Mouse (Mus musculus): ENCODE measurements around the gene Rexo1. TPM values are rescaled to one million over a fixed set of nuclear protein-coding genes. Genes with fewer than 3 reads are reported as not detected.

Gene Rexo1
- total RNA-seq, 2 experiments from 2014 or later, result 9.8 to 10.4 TPM

GRCm38 (mm10) chr10:80543873-80544272 is 17.5 kb downstream of the Rexo1 start:
- intact Hi-C loops (cut with DNase I), result no loop called here
- no peak for TF ChIP-seq CTCF (IDR thresholded peaks at IDR 0.05)
- no peak for DNase-seq
- Histone ChIP-seq H3K4me3 (no peak overlapping the region), H3K27ac (no peak overlapping the region)

- TF ChIP-seq CTCF (IDR thresholded peaks at IDR 0.05), result no peak
- no peak overlapping the region for H3K4me3 ChIP-seq
- H3K27ac ChIP-seq, result no peak overlapping the region
- intact Hi-C loops (cut with DNase I), result no loop called here
- DNase-seq, result no peak
Observed at GRCm38 (mm10) chr10:80539493-80539892, 21.9 kb downstream of the Rexo1 start.

GRCm38 (mm10) chr10:80538710-80539394 is 22.5 kb downstream of the Rexo1 start, which contains the start of gene Atp8b3:
Gene Atp8b3 (minus strand): TSS chr10:80539124.
- intact Hi-C loops (cut with DNase I), result no loop called here
- Histone ChIP-seq H3K4me3 (peak within 1 kb of the TSS; percentile 46), H3K27ac (no peak within 1 kb of the TSS)
- peak; percentile 86 for DNase-seq
- TF ChIP-seq CTCF (IDR thresholded peaks at IDR 0.05), result no peak

- intact Hi-C loops (cut with DNase I), result no loop called here
- no peak for TF ChIP-seq CTCF (IDR thresholded peaks at IDR 0.05)
- DNase-seq, result no peak
- Histone ChIP-seq H3K4me3 (no peak overlapping the region), H3K27ac (no peak overlapping the region)
Observed at GRCm38 (mm10) chr10:80538180-80538579, 23.2 kb downstream of the Rexo1 start.

- intact Hi-C loops (cut with DNase I), result no loop called here
- no peak overlapping the region for H3K27ac ChIP-seq
- H3K4me3 ChIP-seq, result no peak overlapping the region
- no peak for TF ChIP-seq CTCF (IDR thresholded peaks at IDR 0.05)
- no peak for DNase-seq
Observed at GRCm38 (mm10) chr10:80535711-80536110, 25.6 kb downstream of the Rexo1 start.

- Histone ChIP-seq H3K27ac (no peak overlapping the region), H3K4me3 (no peak overlapping the region)
- no peak for TF ChIP-seq CTCF (IDR thresholded peaks at IDR 0.05)
- no peak for DNase-seq
- intact Hi-C loops (cut with DNase I), result no loop called here
Observed at GRCm38 (mm10) chr10:80535071-80535470, 26.3 kb downstream of the Rexo1 start.

- TF ChIP-seq CTCF (IDR thresholded peaks at IDR 0.05), result no peak
- no peak for DNase-seq
- Histone ChIP-seq H3K27ac (no peak overlapping the region), H3K4me3 (no peak overlapping the region)
- intact Hi-C loops (cut with DNase I), result no loop called here
Observed at GRCm38 (mm10) chr10:80533704-80534103, 27.7 kb downstream of the Rexo1 start.

GRCm38 (mm10) chr10:80532783-80533182 is 28.6 kb downstream of the Rexo1 start:
- H3K27ac ChIP-seq, result no peak overlapping the region
- intact Hi-C loops (cut with DNase I), result no loop called here

GRCm38 (mm10) chr10:80526172-80526571 is 35.2 kb downstream of the Rexo1 start:
- H3K4me3 ChIP-seq, result no peak overlapping the region
- DNase-seq, result no peak
- no peak overlapping the region for H3K27ac ChIP-seq
- no peak for TF ChIP-seq CTCF (IDR thresholded peaks at IDR 0.05)
- intact Hi-C loops (cut with DNase I), result no loop called here

More at GRCm38 (mm10) chr10:80532783-80533182, 28.6 kb downstream of the Rexo1 start:
- no peak for TF ChIP-seq CTCF (IDR thresholded peaks at IDR 0.05)
- DNase-seq, result no peak
- no peak overlapping the region for H3K4me3 ChIP-seq

- H3K27ac ChIP-seq, result no peak overlapping the region
- intact Hi-C loops (cut with DNase I), result no loop called here
- TF ChIP-seq CTCF (IDR thresholded peaks at IDR 0.05), result peak; percentile 44
- DNase-seq, result no peak
- no peak overlapping the region for H3K4me3 ChIP-seq
Observed at GRCm38 (mm10) chr10:80523299-80523698, 38.1 kb downstream of the Rexo1 start.

- DNase-seq, result no peak
- H3K4me3 ChIP-seq, result no peak overlapping the region
- intact Hi-C loops (cut with DNase I), result no loop called here
- no peak overlapping the region for H3K27ac ChIP-seq
- peak; percentile 50 for TF ChIP-seq CTCF (IDR thresholded peaks at IDR 0.05)
Observed at GRCm38 (mm10) chr10:80519287-80519686, 42.1 kb downstream of the Rexo1 start.

GRCm38 (mm10) chr10:80513739-80514138 is 47.6 kb downstream of the Rexo1 start:
- Histone ChIP-seq H3K27ac (no peak overlapping the region), H3K4me3 (no peak overlapping the region)
- intact Hi-C loops (cut with DNase I), result loop anchor here (5.0 kb wide), 1 partner anchor 39 kb away; no protein-coding TSS in a partner anchor
- TF ChIP-seq CTCF (IDR thresholded peaks at IDR 0.05), result no peak
- no peak for DNase-seq

- no peak for DNase-seq
- no peak for TF ChIP-seq CTCF (IDR thresholded peaks at IDR 0.05)
- Histone ChIP-seq H3K27ac (no peak overlapping the region), H3K4me3 (no peak overlapping the region)
- intact Hi-C loops (cut with DNase I), result loop anchor here (5.0 kb wide), 1 partner anchor 42 kb away; no protein-coding TSS in a partner anchor
Observed at GRCm38 (mm10) chr10:80510273-80510660, 51.1 kb downstream of the Rexo1 start.

All from gastrocnemius, adult 2 months (tissue).